Mouse (Mus musculus) testis, postnatal 10 days (tissue): ENCODE data around the gene Depdc1b.
A peak's percentile ranks its signal among the peaks of the same experiment; 100 is the strongest.

Source experiments
- DNase-seq: peaks from one replicate; pipeline ENCODE4 v3.0.0; 2021; ENCODE audit warnings: low spot score

Gene Depdc1b

GRCm38 (mm10) chr13:108315702-108316486 lies at the start of gene Depdc1b:
Gene Depdc1b (plus strand): TSS chr13:108316332.
- DNase-seq, result peak; percentile 97

GRCm38 (mm10) chr13:108267841-108268634 lies 48.1 kb upstream of the Depdc1b start:
- DNase-seq, result no peak

- DNase-seq, result no peak
Measured at GRCm38 (mm10) chr13:108271458-108272148, 44.5 kb upstream of the Depdc1b start.

GRCm38 (mm10) chr13:108272332-108272731 lies 43.8 kb upstream of the Depdc1b start:
- no peak for DNase-seq

DNA sequence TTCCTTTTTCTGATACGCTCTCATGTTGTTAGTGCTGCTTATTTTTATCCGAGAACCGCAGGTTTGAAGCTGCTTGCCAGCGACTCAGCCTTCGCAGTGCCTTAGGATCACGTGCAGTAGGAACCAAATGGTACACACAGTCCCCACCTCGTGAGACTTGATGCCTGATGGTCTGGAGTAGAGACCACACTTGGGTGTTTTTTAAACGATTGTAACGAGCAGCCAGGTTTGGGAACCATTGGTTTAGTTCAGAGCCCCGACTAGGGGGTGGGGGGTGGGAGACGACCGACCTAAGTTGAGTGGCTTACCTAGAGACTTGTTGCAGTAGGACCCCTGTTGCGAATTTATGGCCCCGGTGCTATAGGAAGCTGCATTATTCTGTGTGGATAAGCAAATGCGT lies 43.1 kb upstream of the Depdc1b start:
- no peak for DNase-seq

DNA sequence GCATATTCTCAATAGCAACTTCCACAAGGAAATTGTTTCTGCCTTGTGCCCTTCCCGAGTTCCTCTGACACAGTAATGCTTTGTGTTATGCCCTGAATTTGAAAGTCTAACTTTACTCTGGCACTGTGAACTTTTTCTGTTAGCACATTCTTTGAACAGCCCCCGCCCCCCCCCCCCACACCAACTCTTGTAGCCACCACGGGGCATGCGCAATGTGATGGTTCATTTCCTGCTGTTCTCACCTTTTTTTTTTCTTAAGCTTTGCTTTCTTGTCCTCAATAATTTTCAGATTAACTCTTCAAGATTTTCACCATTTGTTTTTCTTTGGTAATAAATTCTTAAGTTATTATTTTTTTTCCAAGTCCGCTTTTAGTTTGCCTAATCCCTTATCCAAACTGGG lies 42.7 kb upstream of the Depdc1b start:
- no peak for DNase-seq

DNA sequence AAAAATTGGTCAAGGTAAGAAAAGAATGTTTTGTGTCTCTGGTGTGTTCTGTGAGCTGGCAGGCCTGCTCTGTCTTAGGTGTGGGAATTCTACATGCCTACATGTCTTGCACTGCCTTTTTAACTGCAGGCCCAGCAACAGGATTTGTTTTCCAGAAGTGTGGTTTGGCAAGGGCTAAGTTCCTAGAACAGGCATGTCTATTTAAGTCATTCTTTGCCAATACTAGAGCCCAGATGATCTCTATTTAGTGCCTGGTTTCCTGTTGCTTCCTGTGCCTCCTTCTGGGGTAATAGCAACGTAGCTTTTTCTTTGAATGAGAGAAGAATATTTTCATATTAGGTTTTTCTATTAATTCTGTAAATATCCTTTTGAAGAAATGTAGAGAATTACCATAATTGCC lies 39.6 kb upstream of the Depdc1b start:
- DNase-seq, result no peak

DNA sequence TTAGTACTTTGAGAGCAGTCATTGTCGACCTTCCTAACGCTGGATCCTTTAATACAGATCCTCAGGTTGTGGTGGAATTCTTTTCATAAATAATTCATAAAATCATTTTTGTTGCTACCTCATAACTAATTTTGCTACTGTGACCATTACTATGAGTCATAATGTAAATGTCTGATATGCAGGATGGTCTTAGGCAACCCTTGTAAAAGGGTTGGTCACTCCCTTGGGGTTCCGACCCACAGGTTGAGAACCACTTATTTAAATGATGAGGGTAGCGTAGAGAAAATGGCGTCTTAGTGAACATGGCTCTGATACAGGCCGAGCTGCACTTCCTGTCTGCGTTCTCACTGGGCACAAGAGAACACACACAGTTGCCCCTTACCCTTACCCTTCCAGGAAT lies 38.8 kb upstream of the Depdc1b start:
- no peak for DNase-seq

DNA sequence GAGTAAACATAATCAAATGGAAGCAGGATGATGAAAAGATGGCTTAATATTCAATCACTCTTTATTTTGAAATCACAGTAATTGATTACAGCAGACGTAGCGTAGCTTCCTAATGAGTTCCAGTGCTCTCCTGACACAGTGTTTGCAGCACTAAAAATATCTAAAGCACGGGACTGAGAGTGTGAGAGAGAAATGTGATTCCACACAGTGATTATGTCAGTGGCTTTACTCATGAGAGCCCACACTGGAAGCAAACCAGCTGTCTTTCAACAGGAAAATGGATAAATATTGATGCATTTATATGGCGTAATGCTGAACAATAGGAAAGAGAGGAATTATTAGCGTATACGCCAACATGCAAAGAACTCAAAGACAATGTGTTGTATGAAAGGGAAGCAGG lies 37.5 kb upstream of the Depdc1b start:
- DNase-seq, result no peak

DNA sequence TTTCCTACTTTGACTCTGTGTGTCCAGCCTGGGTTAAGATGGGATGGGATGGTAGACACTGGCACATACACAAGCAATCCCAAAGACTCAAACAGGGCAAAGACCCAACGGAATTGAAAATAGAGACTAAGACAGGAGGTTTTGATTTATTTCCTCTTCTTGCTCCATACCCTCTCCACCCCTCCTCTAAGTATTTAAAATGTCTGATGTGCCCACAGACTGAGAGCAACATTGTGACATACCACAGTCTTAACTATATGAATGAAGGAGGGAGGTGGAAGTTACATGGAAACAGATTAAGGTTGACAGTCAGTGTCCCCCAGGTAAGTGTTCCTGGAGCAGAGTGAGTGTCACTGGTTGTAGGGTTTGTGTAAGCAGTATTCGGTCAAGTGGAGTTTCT lies 31.8 kb upstream of the Depdc1b start:
- no peak for DNase-seq

- DNase-seq, result no peak
Measured at GRCm38 (mm10) chr13:108287953-108288352, 28.2 kb upstream of the Depdc1b start.

GRCm38 (mm10) chr13:108289436-108289835 lies 26.7 kb upstream of the Depdc1b start:
- no peak for DNase-seq

DNA sequence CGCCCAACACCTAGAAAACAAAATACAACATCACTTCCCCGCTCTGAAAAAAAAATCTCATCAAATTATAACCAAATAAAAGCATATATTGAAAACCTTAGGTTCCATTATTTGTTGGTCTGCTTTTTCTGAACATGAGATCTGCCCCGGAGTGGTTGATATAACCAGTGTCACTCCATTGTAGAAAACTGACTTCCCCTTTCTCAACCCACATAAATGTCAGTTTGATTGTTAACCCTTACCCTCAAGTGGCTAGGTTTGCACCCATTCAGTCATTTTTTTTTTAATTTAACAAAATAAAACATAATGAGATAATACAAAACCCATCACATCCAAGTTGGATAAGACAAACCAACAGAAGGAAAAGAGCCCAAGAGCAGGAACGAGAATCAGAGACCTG lies 25.8 kb upstream of the Depdc1b start:
- DNase-seq, result no peak

GRCm38 (mm10) chr13:108297350-108298093 lies 18.6 kb upstream of the Depdc1b start:
- no peak for DNase-seq

- no peak for DNase-seq
Measured at GRCm38 (mm10) chr13:108298241-108298640, 17.9 kb upstream of the Depdc1b start.

DNA sequence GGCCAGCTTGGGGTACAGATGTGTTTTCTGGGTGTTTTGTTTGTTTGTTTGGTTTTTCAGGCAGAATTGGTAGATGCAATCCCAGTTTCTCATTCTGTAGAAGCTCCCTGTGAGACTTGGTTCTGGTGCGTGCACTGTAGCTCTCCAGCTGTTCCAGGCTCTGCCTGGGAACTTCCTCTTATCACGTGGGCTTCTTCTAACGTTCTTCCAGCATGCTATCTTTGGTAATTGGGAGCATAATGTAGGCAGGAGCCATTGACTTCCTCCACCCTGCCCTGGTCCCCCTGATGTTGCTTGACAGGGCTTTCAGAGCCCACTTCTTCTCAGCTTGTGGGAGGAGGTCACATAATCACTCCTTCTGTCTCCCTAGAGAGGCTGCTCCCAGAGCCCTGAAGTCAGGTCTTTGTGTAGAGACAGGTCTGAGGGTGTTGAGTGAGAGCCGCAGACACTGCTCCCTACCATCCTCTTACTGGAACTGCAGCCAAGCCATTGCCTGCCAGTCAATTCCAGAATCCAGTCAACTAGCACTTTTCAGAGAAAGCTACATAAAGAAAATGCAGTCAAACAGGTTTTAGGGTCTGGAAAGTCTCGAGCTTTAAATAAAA lies 15.7 kb upstream of the Depdc1b start:
- DNase-seq, result no peak

DNA sequence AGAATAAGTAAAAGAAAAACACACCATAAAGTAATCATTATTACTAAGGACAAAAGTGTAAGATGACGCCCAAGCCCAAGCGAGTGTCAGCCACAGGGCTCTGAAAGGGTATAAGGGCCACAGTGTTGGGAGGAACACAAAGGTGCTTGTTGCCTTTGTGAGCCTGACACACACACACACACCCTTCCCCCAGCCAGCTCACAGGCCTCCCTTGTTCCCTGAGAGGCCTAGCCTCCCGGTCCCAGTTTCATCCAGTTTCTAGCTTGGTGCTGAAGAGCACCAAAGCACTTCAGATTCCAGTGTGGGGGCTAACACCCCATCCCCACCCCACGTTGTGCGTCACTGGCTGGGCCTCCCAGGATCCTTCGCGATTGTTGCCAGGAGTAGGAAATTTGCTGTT lies 14.7 kb upstream of the Depdc1b start:
- DNase-seq, result no peak

- DNase-seq, result no peak
Measured at GRCm38 (mm10) chr13:108302957-108303675, 13.0 kb upstream of the Depdc1b start.

GRCm38 (mm10) chr13:108303841-108304240 lies 12.3 kb upstream of the Depdc1b start:
- no peak for DNase-seq

DNA sequence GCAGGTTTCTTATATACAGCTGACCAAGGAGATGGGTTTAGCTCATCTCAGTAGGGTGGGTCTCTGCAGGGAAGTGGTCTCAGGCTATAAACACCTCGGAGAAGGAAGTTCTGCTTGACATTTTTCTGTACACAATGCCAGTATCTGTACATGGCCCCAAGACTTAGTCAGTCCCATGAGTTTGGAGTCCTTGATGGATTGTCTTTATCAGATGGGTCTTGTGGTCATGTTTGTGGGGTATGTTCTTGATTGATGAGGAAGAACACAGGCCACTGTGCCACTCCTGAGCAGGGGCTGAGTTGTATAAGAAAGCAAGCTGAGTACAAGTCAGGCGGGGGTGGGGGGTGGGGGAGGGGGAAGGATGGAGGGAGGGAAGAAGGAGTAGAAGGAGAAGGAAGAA lies 11.5 kb upstream of the Depdc1b start:
- no peak for DNase-seq

GRCm38 (mm10) chr13:108316487-108316903 lies 363 bp downstream of the Depdc1b start:
- DNase-seq, result no peak
